Mouse (Mus musculus): ENCODE measurements at regions not wholly inside any gene's neighbourhood (a gene's known extent, or its start where the extent isn't known, plus 50 kb on each side); places are given as distances from the start of the nearest gene placed in this dataset.

GRCm38 (mm10) chr4:31909086-31909673 is 54.7 kb upstream of the Map3k7 start:
- no peak for DNase-seq (ENCODE audit: low spot score in 2 of 2)

Measured in left cerebral cortex, adult 8-10 months (tissue).